Mouse (Mus musculus): Measurements from ENCODE around the gene Fam234b. TPM values are rescaled to one million over a fixed set of nuclear protein-coding genes. Genes with fewer than 3 reads are reported as not detected.

The Fam234b gene
- polyA plus RNA-seq, 1 experiment, result 22.5 TPM

DNA sequence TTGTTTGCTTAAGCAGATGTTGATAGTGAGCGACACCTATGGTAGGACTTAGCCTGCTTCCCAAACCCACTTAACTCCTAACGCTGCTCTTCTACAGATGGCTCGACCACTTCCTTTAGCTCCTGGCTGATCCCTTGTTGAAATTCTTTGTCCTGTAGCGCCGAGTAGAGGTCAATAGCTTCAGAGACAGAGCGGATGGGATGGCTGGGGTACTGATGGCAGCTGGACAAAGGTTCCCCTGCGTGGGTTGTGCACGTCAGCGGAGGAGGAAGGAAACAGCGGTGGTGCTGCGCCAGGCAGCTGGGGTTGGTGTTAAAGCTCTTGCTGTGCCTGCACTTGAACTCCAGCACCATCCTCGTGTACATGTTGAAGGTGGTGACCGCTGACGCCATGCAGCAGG, 39.5 kb downstream of the Fam234b start:
- 61% methylated on average over 14 of the region's 14 CpGs for WGBS
- Histone ChIP-seq H3K4me3 (ENCODE audit: low read depth, low read length) (no peak overlapping the region), H3K36me3 (ENCODE audit: control insufficient read depth, insufficient read depth, low read length) (peaks cover 38% of the 10 kb centered on the region), H3K4me1 (ENCODE audit: control insufficient read depth, insufficient read depth, insufficient read length, low read length) (no peaks in the 10 kb centered on the region), H3K27ac (ENCODE audit: insufficient read depth, low read depth, low read length) (no peak overlapping the region), H3K27me3 (ENCODE audit: control insufficient read depth, insufficient read depth, low read length) (no peaks in the 10 kb centered on the region)
- no peak for TF ChIP-seq POLR2A (IDR thresholded peaks at IDR 0.05; ENCODE audit: low read depth, low read length)
- no peak for TF ChIP-seq CTCF (IDR thresholded peaks at IDR 0.05; ENCODE audit: extremely low read depth, insufficient read length, insufficient replicate concordance, low read depth, low read length)

DNA sequence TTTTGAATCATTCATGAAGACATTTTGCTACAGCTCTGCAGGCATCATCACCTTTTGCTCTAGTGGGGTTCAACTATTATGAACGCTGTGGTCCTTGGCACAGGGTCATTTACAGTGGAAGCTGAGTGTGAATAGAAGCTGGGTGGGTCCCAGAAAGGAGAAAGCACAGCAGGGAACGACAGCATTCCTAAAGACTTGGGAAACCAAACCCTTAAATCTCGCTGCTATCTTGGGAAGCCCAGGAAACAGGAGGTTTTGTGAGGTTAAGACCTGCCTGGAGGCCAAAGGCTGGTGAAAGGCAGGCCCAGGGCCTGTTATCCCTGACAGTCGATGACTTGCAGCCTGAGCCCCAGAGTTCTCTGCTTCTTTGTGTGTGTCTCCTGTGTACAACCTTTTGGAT, 40.4 kb downstream of the Fam234b start:
- Histone ChIP-seq H3K27me3 (ENCODE audit: control insufficient read depth, insufficient read depth, low read length) (no peaks in the 10 kb centered on the region), H3K36me3 (ENCODE audit: control insufficient read depth, insufficient read depth, low read length) (peaks cover 30% of the 10 kb centered on the region), H3K4me3 (ENCODE audit: low read depth, low read length) (no peak overlapping the region), H3K27ac (ENCODE audit: insufficient read depth, low read depth, low read length) (no peak overlapping the region), H3K4me1 (ENCODE audit: control insufficient read depth, insufficient read depth, insufficient read length, low read length) (no peaks in the 10 kb centered on the region)
- WGBS, result 73% methylated on average over 4 of the region's 4 CpGs
- TF ChIP-seq CTCF (IDR thresholded peaks at IDR 0.05; ENCODE audit: extremely low read depth, insufficient read length, insufficient replicate concordance, low read depth, low read length), result no peak
- TF ChIP-seq POLR2A (IDR thresholded peaks at IDR 0.05; ENCODE audit: low read depth, low read length), result no peak

DNA sequence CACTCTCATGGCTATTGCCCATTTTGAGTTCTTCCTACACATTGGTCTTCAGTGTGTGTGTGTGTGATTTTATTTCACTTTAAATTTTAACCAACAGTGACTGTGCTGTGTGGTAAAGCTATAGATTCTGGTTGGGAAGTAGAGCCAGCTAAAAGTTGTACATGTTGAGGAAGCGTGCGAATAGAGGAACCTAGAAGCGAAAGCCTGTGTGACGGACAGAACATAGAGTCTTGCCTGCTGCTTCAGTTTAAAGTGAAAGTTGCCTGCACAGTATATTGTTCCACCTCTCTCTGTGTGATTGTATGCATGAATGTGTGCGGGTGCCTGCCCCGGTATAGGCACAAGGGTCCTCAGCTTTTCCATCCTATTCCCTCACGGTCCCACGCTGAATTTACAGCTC, 42.6 kb downstream of the Fam234b start:
- H3K36me3 ChIP-seq (ENCODE audit: control insufficient read depth, insufficient read depth, low read length), result peaks cover 14% of the 10 kb centered on the region
- no peaks in the 10 kb centered on the region for H3K4me1 ChIP-seq (ENCODE audit: control insufficient read depth, insufficient read depth, insufficient read length, low read length)
- no peak overlapping the region for H3K4me3 ChIP-seq (ENCODE audit: low read depth, low read length)
- WGBS, result 91% methylated on average over 8 of the region's 8 CpGs
- peak overlapping the region; percentile 1; the same call in 1 of the 2 replicates for H3K27ac ChIP-seq (ENCODE audit: insufficient read depth, low read depth, low read length)
- TF ChIP-seq CTCF (IDR thresholded peaks at IDR 0.05; ENCODE audit: extremely low read depth, insufficient read length, insufficient replicate concordance, low read depth, low read length), result no peak
- no peak for TF ChIP-seq POLR2A (IDR thresholded peaks at IDR 0.05; ENCODE audit: low read depth, low read length)
- no peaks in the 10 kb centered on the region for H3K27me3 ChIP-seq (ENCODE audit: control insufficient read depth, insufficient read depth, low read length)

DNA sequence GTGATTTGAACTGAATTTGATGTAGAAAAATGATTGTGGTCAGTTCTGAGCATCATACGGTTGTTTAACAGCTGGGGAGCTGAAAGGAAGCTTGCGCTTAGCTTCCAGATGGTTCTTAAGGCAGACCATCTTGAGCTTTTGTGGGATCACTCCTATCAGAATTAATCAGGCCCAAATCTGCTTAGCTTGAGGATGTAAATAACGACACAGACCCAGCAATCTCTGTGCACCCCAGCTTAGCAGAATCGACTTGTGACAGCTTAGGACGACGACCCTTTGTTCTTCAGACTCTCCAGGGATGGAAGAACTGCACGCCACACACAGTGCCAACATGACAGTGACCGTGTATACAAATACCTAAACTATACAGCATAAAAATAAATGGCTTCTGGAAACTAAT, 47.8 kb downstream of the Fam234b start:
- no peaks in the 10 kb centered on the region for H3K36me3 ChIP-seq (ENCODE audit: control insufficient read depth, insufficient read depth, low read length)
- H3K27ac ChIP-seq (ENCODE audit: insufficient read depth, low read depth, low read length), result no peak overlapping the region
- H3K27me3 ChIP-seq (ENCODE audit: control insufficient read depth, insufficient read depth, low read length), result no peaks in the 10 kb centered on the region
- peaks cover 6% of the 10 kb centered on the region; the same call in 1 of the 2 replicates for H3K4me1 ChIP-seq (ENCODE audit: control insufficient read depth, insufficient read depth, insufficient read length, low read length)
- TF ChIP-seq CTCF (IDR thresholded peaks at IDR 0.05; ENCODE audit: extremely low read depth, insufficient read length, insufficient replicate concordance, low read depth, low read length), result no peak
- no peak for TF ChIP-seq POLR2A (IDR thresholded peaks at IDR 0.05; ENCODE audit: low read depth, low read length)
- H3K4me3 ChIP-seq (ENCODE audit: low read depth, low read length), result no peak overlapping the region
- 71% methylated on average over 8 of the region's 8 CpGs for WGBS

DNA sequence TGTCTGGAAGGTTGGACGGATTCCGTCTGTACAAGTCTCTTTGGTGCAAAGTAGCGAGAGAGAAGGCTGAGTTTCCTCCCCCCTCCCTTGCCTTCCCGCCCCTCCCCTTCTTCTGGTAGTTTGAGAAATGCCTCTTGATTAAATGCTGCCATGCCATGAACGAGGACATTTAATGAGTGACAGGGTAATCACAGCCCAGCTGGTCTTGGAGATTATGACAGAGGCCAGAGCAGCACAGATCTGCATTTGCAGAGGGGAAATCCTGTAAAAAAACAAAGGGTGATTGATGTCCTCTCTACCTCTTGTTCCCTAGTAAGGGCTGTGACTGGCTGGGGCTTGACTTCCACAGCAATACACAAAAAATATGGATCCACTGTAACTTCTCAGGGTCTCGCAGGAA, 50.1 kb downstream of the Fam234b start:
- no peak overlapping the region for H3K4me3 ChIP-seq (ENCODE audit: low read depth, low read length)
- WGBS, result 59% methylated on average over 6 of the region's 6 CpGs
- TF ChIP-seq POLR2A (IDR thresholded peaks at IDR 0.05; ENCODE audit: low read depth, low read length) (no peak), CTCF (IDR thresholded peaks at IDR 0.05; ENCODE audit: extremely low read depth, insufficient read length, insufficient replicate concordance, low read depth, low read length) (no peak)

DNA sequence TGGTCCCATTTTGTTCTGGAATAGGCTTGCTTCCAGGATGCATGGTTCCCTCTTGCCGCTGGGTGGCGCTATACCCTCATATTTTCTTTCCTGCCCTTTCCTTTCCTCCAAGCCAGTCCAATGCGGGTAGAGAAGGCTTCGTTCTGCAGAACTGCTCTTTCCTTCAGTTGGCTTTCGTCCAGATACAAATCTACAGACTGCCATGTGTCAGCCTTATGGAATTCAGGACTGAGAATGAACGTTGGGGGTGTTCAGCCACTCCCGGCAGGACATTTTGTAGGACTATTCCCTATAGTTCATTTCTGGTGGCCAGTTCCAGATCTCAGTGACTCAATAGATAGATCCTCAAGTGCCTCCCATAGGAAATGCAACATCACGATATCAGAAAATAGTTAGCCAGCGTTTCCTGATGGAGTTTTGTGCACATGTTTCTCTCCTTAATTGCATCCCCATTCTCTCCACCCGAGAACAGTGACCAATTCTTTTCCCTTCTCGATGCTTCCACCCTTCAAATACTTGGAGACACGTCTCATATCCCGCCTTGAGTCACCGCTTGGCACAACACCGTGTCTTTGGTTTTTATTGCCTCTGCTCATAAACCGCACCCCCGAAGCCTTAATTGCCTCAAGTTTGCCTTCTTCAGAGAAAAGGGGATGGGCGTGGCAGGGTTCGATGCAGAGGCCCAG, 52.2 kb downstream of the Fam234b start:
- Histone ChIP-seq H3K27me3 (ENCODE audit: control insufficient read depth, insufficient read depth, low read length) (no peaks in the 10 kb centered on the region), H3K27ac (ENCODE audit: insufficient read depth, low read depth, low read length) (peak overlapping the region; percentile 33)
- 8% methylated on average over 19 of the region's 19 CpGs for WGBS

More for the DNA sequence above, 50.1 kb downstream of the Fam234b start:
- Histone ChIP-seq H3K27me3 (ENCODE audit: control insufficient read depth, insufficient read depth, low read length) (no peaks in the 10 kb centered on the region), H3K4me1 (ENCODE audit: control insufficient read depth, insufficient read depth, insufficient read length, low read length) (peaks cover 9% of the 10 kb centered on the region; the same call in 1 of the 2 replicates), H3K27ac (ENCODE audit: insufficient read depth, low read depth, low read length) (no peak overlapping the region), H3K36me3 (ENCODE audit: control insufficient read depth, insufficient read depth, low read length) (no peaks in the 10 kb centered on the region)

DNA sequence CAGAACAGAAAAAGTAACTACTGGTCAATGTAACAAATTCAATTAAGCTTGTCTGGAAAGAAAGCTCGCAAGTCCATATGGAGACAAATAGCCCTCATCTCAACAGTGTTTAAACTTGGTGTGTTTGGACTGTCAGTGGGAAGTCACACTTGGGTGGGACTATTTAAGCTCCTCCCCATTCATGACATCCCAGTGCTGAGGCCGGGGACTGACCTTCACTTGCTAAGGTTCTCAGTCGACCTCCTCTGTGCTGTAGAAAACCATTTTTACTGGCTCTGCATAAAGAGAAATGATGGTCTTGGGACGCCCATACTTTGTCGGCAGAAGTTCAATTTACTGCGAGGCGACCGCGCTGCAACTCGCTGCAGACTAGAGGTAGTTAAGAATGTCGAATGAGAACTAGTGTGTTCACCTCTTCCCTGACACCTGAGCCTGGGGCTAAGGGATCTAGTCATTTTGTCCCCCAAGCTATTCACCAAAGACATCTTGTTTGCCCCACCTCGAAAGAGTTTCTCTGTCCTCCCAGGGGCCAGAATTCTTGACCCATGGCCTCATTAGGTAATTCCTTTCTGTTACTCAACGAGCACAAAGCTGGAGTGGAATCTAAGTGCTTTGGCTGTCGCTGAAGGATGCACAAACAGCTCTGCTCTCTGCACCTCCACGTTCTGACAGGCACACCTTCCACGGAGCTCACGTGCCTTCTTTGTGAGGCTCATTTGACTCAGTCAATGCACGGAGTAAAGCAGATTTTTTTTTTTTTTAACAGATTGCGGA, 53.3 kb downstream of the Fam234b start:
- 79% methylated on average over 19 of the region's 19 CpGs for WGBS
- H3K27ac ChIP-seq (ENCODE audit: insufficient read depth, low read depth, low read length), result no peak overlapping the region
- TF ChIP-seq CTCF (IDR thresholded peaks at IDR 0.05; ENCODE audit: extremely low read depth, insufficient read length, insufficient replicate concordance, low read depth, low read length) (no peak), POLR2A (IDR thresholded peaks at IDR 0.05; ENCODE audit: low read depth, low read length) (no peak)
- no peaks in the 10 kb centered on the region for H3K27me3 ChIP-seq (ENCODE audit: control insufficient read depth, insufficient read depth, low read length)
- no peaks in the 10 kb centered on the region for H3K36me3 ChIP-seq (ENCODE audit: control insufficient read depth, insufficient read depth, low read length)
- H3K4me1 ChIP-seq (ENCODE audit: control insufficient read depth, insufficient read depth, insufficient read length, low read length), result peaks cover 9% of the 10 kb centered on the region; the same call in 1 of the 2 replicates
- no peak overlapping the region for H3K4me3 ChIP-seq (ENCODE audit: low read depth, low read length)

More for the DNA sequence above, 52.2 kb downstream of the Fam234b start:
- Histone ChIP-seq H3K4me1 (ENCODE audit: control insufficient read depth, insufficient read depth, insufficient read length, low read length) (peaks cover 9% of the 10 kb centered on the region; the same call in 1 of the 2 replicates), H3K36me3 (ENCODE audit: control insufficient read depth, insufficient read depth, low read length) (no peaks in the 10 kb centered on the region), H3K4me3 (ENCODE audit: low read depth, low read length) (no peak overlapping the region)
- TF ChIP-seq POLR2A (IDR thresholded peaks at IDR 0.05; ENCODE audit: low read depth, low read length) (no peak), CTCF (IDR thresholded peaks at IDR 0.05; ENCODE audit: extremely low read depth, insufficient read length, insufficient replicate concordance, low read depth, low read length) (peak; percentile 91; the same call in 1 of the 2 replicates)

Data from small intestine, adult 2 months (tissue).